Mouse (Mus musculus): ENCODE measurements around the gene Ccdc28b.

GRCm38 (mm10) chr4:129572236-129573092 is 51.3 kb downstream of the Ccdc28b start:
- no peak for TF ChIP-seq CTCF (IDR thresholded peaks at IDR 0.05; ENCODE audit: insufficient read depth, low read length)
- TF ChIP-seq POLR2A (IDR thresholded peaks at IDR 0.05; ENCODE audit: borderline replicate concordance, extremely low read depth, low read depth, low read length): no peak

Data from lung, adult 2 months (tissue).